Mouse (Mus musculus) CH12.LX (cell line): ENCODE measurements at regions not wholly inside any gene's neighbourhood (a gene's known extent, or its start where the extent isn't known, plus 50 kb on each side); places are given as distances from the start of the nearest gene placed in this dataset.

Source experiments
- DNase-seq: peaks from one replicate; pipeline ENCODE4 v3.0.0-alpha.2; 2013; ENCODE audit errors: extremely low read depth
- H3K27ac ChIP-seq: 2 replicates; pipeline ENCODE4 v1.5.1; 2012; ENCODE audit warnings: low read depth, mild to moderate bottlenecking, control low read depth, moderate library complexity; ENCODE audit not compliant: insufficient read depth
- H3K27me3 ChIP-seq: replicated peaks from 2 replicates; pipeline ENCODE3; 2012; ENCODE audit warnings: inconsistent platforms
- H3K36me3 ChIP-seq, 2 experiments: replicated peaks in 1 of 2; 2 replicates each; pipeline versions ENCODE3 to v1.6.1; 2012; ENCODE audit warnings: inconsistent platforms in 1 of 2, low read length in 1 of 2, mild to moderate bottlenecking in 1 of 2, mixed read lengths in 1 of 2, moderate library complexity in 1 of 2; ENCODE audit not compliant: control insufficient read depth in 1 of 2, insufficient read depth in 1 of 2
- H3K4me1 ChIP-seq, 2 experiments: 2 replicates each; pipeline ENCODE4 v1.6.1; 2012; ENCODE audit warnings: inconsistent platforms in 1 of 2, moderate library complexity in 1 of 2; ENCODE audit not compliant: insufficient read depth in 2 of 2, control insufficient read depth in 1 of 2
- H3K4me2 ChIP-seq: 2 replicates; pipeline ENCODE4 v1.6.1; 2012; ENCODE audit warnings: low read depth, mild to moderate bottlenecking, control low read depth; ENCODE audit not compliant: poor library complexity, insufficient read depth, severe bottlenecking
- H3K4me3 ChIP-seq, 3 experiments: fragments of 150-350 bp in 1 of 3; sonication (generic) in 1 of 3; replicated peaks in 1 of 3; 2 replicates each; pipeline versions ENCODE3 to v1.5.1; 2011 to 2012; ENCODE audit warnings: low read depth in 2 of 3, low read length in 2 of 3, mild to moderate bottlenecking in 2 of 3, moderate library complexity in 2 of 3, control low read depth in 1 of 3, improper control_type of control experiment in 1 of 3, inconsistent platforms in 1 of 3, mixed read lengths in 1 of 3; ENCODE audit not compliant: poor library complexity in 1 of 3
- H3K79me2 ChIP-seq: replicated peaks from 2 replicates; pipeline ENCODE4 v1.6.1; 2012; ENCODE audit warnings: mild to moderate bottlenecking, moderate library complexity; ENCODE audit not compliant: control insufficient read depth, poor library complexity, insufficient read depth, severe bottlenecking; ENCODE audit errors: extremely low read depth
- H3K9ac ChIP-seq: 2 replicates; pipeline ENCODE4 v1.6.1; 2012; ENCODE audit warnings: low read depth, mild to moderate bottlenecking, control low read depth, moderate library complexity; ENCODE audit not compliant: insufficient read depth
- H3K9me3 ChIP-seq: replicated peaks from 2 replicates; pipeline ENCODE3; 2012; ENCODE audit warnings: low read length, inconsistent platforms, mixed read lengths
- BHLHE40 ChIP-seq: IDR thresholded peaks from 2 replicates; pipeline ENCODE4 v1.6.1; 2011; ENCODE audit warnings: mild to moderate bottlenecking, low read depth, low read length, improper control_type of control experiment
- CHD2 ChIP-seq: IDR thresholded peaks from 2 replicates; pipeline ENCODE4 v1.6.1; 2011; ENCODE audit warnings: low read length, improper control_type of control experiment
- E2F4 ChIP-seq: IDR thresholded peaks from 2 replicates; pipeline ENCODE4 v1.6.1; 2011; ENCODE audit warnings: low read depth, low read length, improper control_type of control experiment; ENCODE audit not compliant: insufficient replicate concordance
- ELF1 ChIP-seq: IDR thresholded peaks from 2 replicates; pipeline ENCODE4 v1.6.1; 2014; ENCODE audit warnings: low read depth, mild to moderate bottlenecking, inconsistent platforms, low read length, improper control_type of control experiment
- IRF4 ChIP-seq: IDR thresholded peaks from 2 replicates; pipeline ENCODE4 v1.6.1; 2014; ENCODE audit warnings: low read depth, mild to moderate bottlenecking, inconsistent platforms, low read length, improper control_type of control experiment
- JUN ChIP-seq: IDR thresholded peaks from 2 replicates; pipeline ENCODE4 v1.6.1; 2011; ENCODE audit warnings: low read depth, mild to moderate bottlenecking, low read length, improper control_type of control experiment, moderate library complexity; ENCODE audit not compliant: insufficient read depth
- JUND ChIP-seq: conservative IDR thresholded peaks from 2 replicates; pipeline ENCODE4 v1.6.1; 2011; ENCODE audit warnings: low read depth, low read length, improper control_type of control experiment
- KAT2A ChIP-seq: IDR thresholded peaks from 2 replicates; pipeline ENCODE4 v1.6.1; 2012; ENCODE audit warnings: low read length, improper control_type of control experiment, inconsistent platforms; ENCODE audit not compliant: insufficient replicate concordance
- MAX ChIP-seq: IDR thresholded peaks from 2 replicates; pipeline ENCODE4 v1.6.1; 2011; ENCODE audit warnings: low read length, improper control_type of control experiment
- MAZ ChIP-seq: IDR thresholded peaks from 2 replicates; pipeline ENCODE4 v1.6.1; 2012; ENCODE audit warnings: low read depth, mild to moderate bottlenecking, inconsistent platforms, low read length, improper control_type of control experiment, moderate library complexity
- MEF2A ChIP-seq: IDR thresholded peaks from 2 replicates; pipeline ENCODE4 v1.6.1; 2014; ENCODE audit warnings: low read depth, mild to moderate bottlenecking, inconsistent platforms, low read length, improper control_type of control experiment, borderline replicate concordance
- MYC ChIP-seq: IDR thresholded peaks from 2 replicates; pipeline ENCODE4 v1.6.1; 2011; ENCODE audit warnings: low read depth, mild to moderate bottlenecking, improper control_type of control experiment, low read length
- NELFE ChIP-seq: IDR thresholded peaks from 2 replicates; pipeline ENCODE4 v1.6.1; 2011; ENCODE audit warnings: low read depth, low read length, improper control_type of control experiment
- PAX5 ChIP-seq: IDR thresholded peaks from 2 replicates; pipeline ENCODE4 v1.6.1; 2012; ENCODE audit warnings: low read length, inconsistent platforms, mixed read lengths
- POLR2AphosphoS2 ChIP-seq: IDR thresholded peaks from 2 replicates; pipeline ENCODE4 v1.6.1; 2011; ENCODE audit warnings: low read depth, low read length, improper control_type of control experiment
- RAD21 ChIP-seq: IDR thresholded peaks from 2 replicates; pipeline ENCODE4 v1.6.1; 2011; ENCODE audit warnings: low read depth, mild to moderate bottlenecking, low read length, improper control_type of control experiment, moderate library complexity
- RCOR1 ChIP-seq: conservative IDR thresholded peaks from 2 replicates; pipeline ENCODE4 v1.6.1; 2012; ENCODE audit warnings: low read depth, mild to moderate bottlenecking, inconsistent platforms, low read length, improper control_type of control experiment
- SIN3A ChIP-seq: IDR thresholded peaks from 2 replicates; pipeline ENCODE4 v1.6.1; 2012; ENCODE audit warnings: low read length, improper control_type of control experiment, inconsistent platforms
- USF2 ChIP-seq: conservative IDR thresholded peaks from 2 replicates; pipeline ENCODE4 v1.6.1; 2011; ENCODE audit warnings: low read depth, low read length, improper control_type of control experiment
- ZMIZ1 ChIP-seq: IDR thresholded peaks from 2 replicates; pipeline ENCODE4 v1.6.1; 2012; ENCODE audit warnings: low read depth, mild to moderate bottlenecking, inconsistent platforms, low read length, improper control_type of control experiment
- dilution Hi-C: fragments of 300-500 bp; cut with MboI; formaldehyde crosslinking; loops from 2 replicates; pipeline ENCODE4 v1.14.3; 2020; ENCODE audit warnings: low sequenced_read_pairs; ENCODE audit not compliant: extremely low pct_unique_long_range_greater_than_20kb, extremely low pct_ligation_motif_present
- in situ Hi-C: fragments of 300-500 bp; cut with MboI; formaldehyde crosslinking; loops from 3 replicates; pipeline ENCODE4 v1.14.3; 2019; ENCODE audit warnings: low sequenced_read_pairs, low pct_ligation_motif_present, low pct_unique_long_range_greater_than_20kb, mixed read lengths

GRCm38 (mm10) chr7:95254913-95255312, 916.1 kb upstream of the Tenm4 start:
- TF ChIP-seq ZMIZ1: no peak
- no peak for TF ChIP-seq MAX
- no peak for TF ChIP-seq RAD21
- no peak for TF ChIP-seq RCOR1
- no peak for TF ChIP-seq KAT2A
- dilution Hi-C loops: no loop called here
- in situ Hi-C loops: no loop called here
- Histone ChIP-seq H3K27ac (no peak overlapping the region), H3K4me1 (no peaks in the 10 kb centered on the region), H3K9me3 (peaks cover 19% of the 10 kb centered on the region), H3K36me3 (no peaks in the 10 kb centered on the region), H3K4me2 (no peak overlapping the region), H3K79me2 (no peaks in the 10 kb centered on the region), H3K4me3 (no peak overlapping the region), H3K27me3 (no peaks in the 10 kb centered on the region), H3K9ac (no peak overlapping the region)
- DNase-seq: no peak

- no peaks in the 10 kb centered on the region for H3K79me2 ChIP-seq
- H3K9me3 ChIP-seq: peaks cover 19% of the 10 kb centered on the region
- no peak overlapping the region for H3K27ac ChIP-seq
- no peak overlapping the region for H3K9ac ChIP-seq
- dilution Hi-C loops (no loop called here), in situ Hi-C loops (no loop called here)
- no peaks in the 10 kb centered on the region for H3K36me3 ChIP-seq
- H3K27me3 ChIP-seq: no peaks in the 10 kb centered on the region
- H3K4me2 ChIP-seq: no peak overlapping the region
- no peaks in the 10 kb centered on the region for H3K4me1 ChIP-seq
- DNase-seq: no peak
- no peak overlapping the region for H3K4me3 ChIP-seq
- no peak for TF ChIP-seq NELFE
- no peak for TF ChIP-seq JUND
- TF ChIP-seq ELF1: no peak
- no peak for TF ChIP-seq MYC
- no peak for TF ChIP-seq POLR2AphosphoS2
- no peak for TF ChIP-seq KAT2A
- no peak for TF ChIP-seq BHLHE40
- no peak for TF ChIP-seq RCOR1
- TF ChIP-seq E2F4: no peak
- TF ChIP-seq USF2: no peak
- TF ChIP-seq JUN: no peak
- no peak for TF ChIP-seq SIN3A
- no peak for TF ChIP-seq MEF2A
- TF ChIP-seq ZMIZ1: no peak
- TF ChIP-seq PAX5: no peak
- no peak for TF ChIP-seq RAD21
- no peak for TF ChIP-seq IRF4
- no peak for TF ChIP-seq MAZ
- no peak for TF ChIP-seq CHD2
Measured at GRCm38 (mm10) chr7:95255699-95256098, 915.3 kb upstream of the Tenm4 start.
